Mouse (Mus musculus) embryonic facial prominence, embryonic 10.5 days (tissue): ENCODE results near the gene Bcl2l11. TPM values are rescaled to one million over a fixed set of nuclear protein-coding genes. Genes with fewer than 3 reads are reported as not detected.
A peak's percentile ranks its signal among the peaks of the same experiment; 100 is the strongest.

ENCODE experiments used
- DNase-seq: peaks from one replicate; pipeline ENCODE4 v3.0.0-alpha.2; 2017; ENCODE audit warnings: low spot score
- H3K27ac ChIP-seq: fragments of 300-500 bp; sonication (generic); replicated peaks from 2 replicates; pipeline ENCODE4 v1.5.1; 2016; ENCODE audit warnings: mild to moderate bottlenecking
- H3K27me3 ChIP-seq: fragments of 300-500 bp; sonication (generic); replicated peaks from 2 replicates; pipeline ENCODE4 v1.6.1; 2016; ENCODE audit warnings: low read depth, mild to moderate bottlenecking; ENCODE audit not compliant: poor library complexity, severe bottlenecking
- H3K36me3 ChIP-seq: fragments of 300-500 bp; sonication (generic); replicated peaks from 2 replicates; pipeline ENCODE4 v1.6.1; 2016; ENCODE audit warnings: mild to moderate bottlenecking, moderate library complexity
- H3K4me1 ChIP-seq: fragments of 300-500 bp; sonication (generic); 2 replicates; pipeline ENCODE4 v1.6.1; 2016
- H3K4me3 ChIP-seq: fragments of 300-500 bp; sonication (generic); 2 replicates; pipeline ENCODE4 v1.5.1; 2016; ENCODE audit warnings: mild to moderate bottlenecking, moderate library complexity
- H3K9me3 ChIP-seq: fragments of 300-500 bp; sonication (generic); 2 replicates; pipeline ENCODE4 v1.6.1; 2016; ENCODE audit warnings: mild to moderate bottlenecking
- WGBS: fragments of 180-500 bp; shearing (Covaris S2); methylation state at CpG from one replicate; pipeline ENCODE4 v1.1.7; 2016; 5-methylcytosine and 5-hydroxymethylcytosine counted together
- polyA plus RNA-seq: library from polyadenylated mRNA; unstranded; fragments of >200 nt; fragmentation: Nextera tagmentation; extraction: Ambion mirVana; gene quantifications from 2 replicates; pipeline ENCODE4 v1.2.1, GENCODE M21; 2016

Bcl2l11 gene
- polyA plus RNA-seq, 1 experiment from 2014 or later, result 32.5 TPM

- H3K27ac ChIP-seq, result no peak overlapping the region
Observed at GRCm38 (mm10) chr2:128133865-128134264, 8.0 kb downstream of the Bcl2l11 start.

GRCm38 (mm10) chr2:128134474-128134873 lies 8.6 kb downstream of the Bcl2l11 start:
- Histone ChIP-seq H3K9me3 (no peaks in the 10 kb centered on the region), H3K4me1 (peaks cover 65% of the 10 kb centered on the region), H3K36me3 (peaks cover 96% of the 10 kb centered on the region), H3K27me3 (no peaks in the 10 kb centered on the region), H3K27ac (no peak overlapping the region), H3K4me3 (no peak overlapping the region)
- WGBS, result 90% methylated on average over 5 of the region's 5 CpGs
- no peak for DNase-seq

More at GRCm38 (mm10) chr2:128133865-128134264, 8.0 kb downstream of the Bcl2l11 start:
- peaks cover 67% of the 10 kb centered on the region for H3K4me1 ChIP-seq
- H3K9me3 ChIP-seq, result no peaks in the 10 kb centered on the region
- H3K4me3 ChIP-seq, result no peak overlapping the region
- DNase-seq, result no peak
- H3K27me3 ChIP-seq, result no peaks in the 10 kb centered on the region
- peaks cover 96% of the 10 kb centered on the region for H3K36me3 ChIP-seq

DNA sequence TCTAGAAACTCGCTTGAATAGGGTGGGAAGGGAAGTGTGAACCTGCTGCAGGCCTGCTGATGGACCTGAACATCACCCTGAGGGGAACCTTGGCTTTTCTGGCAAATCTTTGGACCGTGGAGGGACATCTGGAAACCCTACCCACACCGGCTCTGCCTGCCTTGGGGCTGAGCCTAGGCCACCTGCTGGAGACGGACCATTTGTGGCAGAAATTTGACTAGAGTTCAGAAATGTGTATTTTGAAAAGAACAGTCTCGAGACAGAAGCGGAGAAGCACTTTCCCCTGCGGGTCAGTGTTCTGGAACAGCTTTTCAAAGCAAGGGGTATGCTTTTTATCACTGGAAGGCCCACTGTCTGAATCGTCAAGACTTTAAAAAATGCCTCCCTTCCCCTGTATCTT lies 9.1 kb downstream of the Bcl2l11 start:
- Histone ChIP-seq H3K27me3 (no peaks in the 10 kb centered on the region), H3K36me3 (peaks cover 96% of the 10 kb centered on the region), H3K4me3 (no peak overlapping the region), H3K4me1 (peaks cover 65% of the 10 kb centered on the region), H3K9me3 (no peaks in the 10 kb centered on the region), H3K27ac (no peak overlapping the region)
- DNase-seq, result no peak
- 80% methylated on average over 8 of the region's 8 CpGs for WGBS

GRCm38 (mm10) chr2:128136769-128137433 lies 11.1 kb downstream of the Bcl2l11 start:
- no peaks in the 10 kb centered on the region for H3K27me3 ChIP-seq
- 89% methylated on average over 16 of the region's 16 CpGs for WGBS
- no peak overlapping the region for H3K27ac ChIP-seq
- DNase-seq, result no peak
- peaks cover 96% of the 10 kb centered on the region for H3K36me3 ChIP-seq
- H3K4me3 ChIP-seq, result no peak overlapping the region
- H3K9me3 ChIP-seq, result no peaks in the 10 kb centered on the region
- H3K4me1 ChIP-seq, result peaks cover 64% of the 10 kb centered on the region

DNA sequence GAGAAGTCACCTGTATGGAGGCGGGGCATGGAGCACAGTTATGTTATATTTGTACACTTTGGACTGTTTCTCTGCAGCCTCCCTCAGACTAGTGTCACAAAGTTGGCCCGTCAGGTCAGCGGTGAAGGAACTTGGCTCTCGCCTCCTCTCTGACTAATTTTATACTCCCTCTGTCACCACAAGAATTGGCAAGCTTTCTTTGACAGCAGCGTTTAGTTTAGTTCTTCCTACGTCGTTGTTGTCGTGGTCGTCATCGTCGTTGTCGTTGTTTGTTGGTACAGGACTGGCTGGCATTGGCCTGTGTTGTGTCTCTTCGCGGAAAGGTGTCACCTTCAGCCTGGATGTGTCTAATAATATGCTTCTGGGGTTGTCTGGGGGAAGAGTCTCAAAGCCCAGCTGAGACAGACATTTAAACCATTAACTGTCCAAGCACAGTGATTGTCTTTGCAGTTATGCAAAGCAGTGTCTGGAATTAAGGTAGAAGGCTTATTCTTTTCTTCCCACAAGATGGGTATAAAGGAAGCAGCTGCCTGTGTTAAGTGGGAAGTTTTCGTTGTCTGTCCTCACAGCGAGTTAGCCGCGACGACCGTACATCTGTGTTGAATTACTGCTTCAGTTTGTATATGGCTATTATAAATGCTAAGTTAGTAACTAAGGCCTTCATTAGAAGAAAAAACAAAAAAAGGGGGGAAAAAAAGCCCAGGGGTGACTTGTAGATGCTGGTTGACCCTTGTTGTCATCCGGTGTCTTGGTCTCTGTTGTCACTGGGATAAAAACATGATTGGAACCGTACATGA lies 11.8 kb downstream of the Bcl2l11 start:
- Histone ChIP-seq H3K4me3 (peak overlapping the region; percentile 21; the same call in 1 of the 2 replicates), H3K4me1 (peaks cover 62% of the 10 kb centered on the region), H3K27me3 (no peaks in the 10 kb centered on the region), H3K9me3 (no peaks in the 10 kb centered on the region), H3K27ac (no peak overlapping the region), H3K36me3 (peaks cover 97% of the 10 kb centered on the region)
- DNase-seq, result no peak
- 71% methylated on average over 22 of the region's 22 CpGs for WGBS

DNA sequence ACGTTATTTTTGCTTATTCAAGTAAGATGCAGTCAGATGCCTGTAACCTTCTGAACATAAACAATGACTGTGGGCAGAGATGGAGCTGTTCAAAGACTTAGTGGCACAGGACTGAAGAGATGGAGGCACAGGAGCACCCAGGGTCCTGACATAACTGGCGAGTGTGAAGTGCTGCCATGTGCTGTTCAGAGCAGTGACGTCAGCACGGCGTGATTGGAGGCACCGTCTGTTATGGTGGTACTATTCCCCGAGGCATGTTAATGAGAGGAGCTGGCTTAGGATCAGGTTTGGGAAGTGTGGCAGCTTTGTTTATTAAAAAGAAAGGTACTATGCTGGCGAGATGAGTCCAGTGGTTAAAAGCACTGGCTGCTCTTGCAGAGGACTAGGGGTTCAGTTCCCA lies 13.1 kb downstream of the Bcl2l11 start:
- 77% methylated on average over 8 of the region's 8 CpGs for WGBS
- no peak overlapping the region for H3K27ac ChIP-seq
- H3K9me3 ChIP-seq, result no peaks in the 10 kb centered on the region
- no peak for DNase-seq
- no peak overlapping the region for H3K4me3 ChIP-seq
- peaks cover 97% of the 10 kb centered on the region for H3K36me3 ChIP-seq
- no peaks in the 10 kb centered on the region for H3K27me3 ChIP-seq
- peaks cover 56% of the 10 kb centered on the region for H3K4me1 ChIP-seq

GRCm38 (mm10) chr2:128139781-128140180 lies 13.9 kb downstream of the Bcl2l11 start:
- no peak for DNase-seq
- peaks cover 48% of the 10 kb centered on the region for H3K4me1 ChIP-seq
- 78% methylated on average over 15 of the region's 15 CpGs for WGBS
- no peaks in the 10 kb centered on the region for H3K27me3 ChIP-seq
- H3K9me3 ChIP-seq, result no peaks in the 10 kb centered on the region
- H3K4me3 ChIP-seq, result no peak overlapping the region
- H3K27ac ChIP-seq, result no peak overlapping the region
- peaks cover 97% of the 10 kb centered on the region for H3K36me3 ChIP-seq

- peaks cover 96% of the 10 kb centered on the region for H3K36me3 ChIP-seq
- WGBS, result 88% methylated on average over 3 of the region's 3 CpGs
- H3K9me3 ChIP-seq, result no peaks in the 10 kb centered on the region
- no peak overlapping the region for H3K4me3 ChIP-seq
- H3K27ac ChIP-seq, result no peak overlapping the region
- no peak for DNase-seq
- H3K27me3 ChIP-seq, result no peaks in the 10 kb centered on the region
- peaks cover 44% of the 10 kb centered on the region for H3K4me1 ChIP-seq
Observed at GRCm38 (mm10) chr2:128140183-128140582, 14.3 kb downstream of the Bcl2l11 start.

GRCm38 (mm10) chr2:128143992-128144391 lies 18.2 kb downstream of the Bcl2l11 start:
- peaks cover 95% of the 10 kb centered on the region for H3K36me3 ChIP-seq
- no peak for DNase-seq
- no peaks in the 10 kb centered on the region for H3K27me3 ChIP-seq

DNA sequence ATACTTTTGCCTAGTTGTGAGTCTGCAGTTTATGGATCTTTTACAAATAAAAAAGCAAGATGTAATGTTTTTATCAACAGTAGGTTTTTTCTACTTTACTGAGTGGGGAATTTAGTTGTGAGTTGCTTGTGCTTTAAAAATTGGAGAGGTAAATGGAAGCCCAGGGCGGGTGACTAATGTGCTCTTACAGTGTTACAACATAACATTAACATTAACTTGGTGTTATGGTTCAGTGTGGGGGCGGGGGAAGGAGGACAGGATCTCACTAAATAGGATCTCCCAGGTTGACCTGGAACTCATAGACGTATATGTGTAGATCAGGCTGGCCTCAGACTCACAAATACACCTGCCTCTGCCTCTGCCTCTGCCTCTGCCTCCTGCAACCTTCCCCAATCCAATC lies 19.6 kb downstream of the Bcl2l11 start:
- no peak overlapping the region for H3K4me3 ChIP-seq
- H3K36me3 ChIP-seq, result peaks cover 95% of the 10 kb centered on the region
- no peak overlapping the region for H3K27ac ChIP-seq
- no peaks in the 10 kb centered on the region for H3K9me3 ChIP-seq
- DNase-seq, result no peak
- peaks cover 13% of the 10 kb centered on the region for H3K4me1 ChIP-seq
- no peaks in the 10 kb centered on the region for H3K27me3 ChIP-seq
- 83% methylated on average over 3 of the region's 3 CpGs for WGBS

More at GRCm38 (mm10) chr2:128143992-128144391, 18.2 kb downstream of the Bcl2l11 start:
- H3K27ac ChIP-seq, result no peak overlapping the region
- no peak overlapping the region for H3K4me3 ChIP-seq
- no peaks in the 10 kb centered on the region for H3K9me3 ChIP-seq
- peaks cover 19% of the 10 kb centered on the region for H3K4me1 ChIP-seq

DNA sequence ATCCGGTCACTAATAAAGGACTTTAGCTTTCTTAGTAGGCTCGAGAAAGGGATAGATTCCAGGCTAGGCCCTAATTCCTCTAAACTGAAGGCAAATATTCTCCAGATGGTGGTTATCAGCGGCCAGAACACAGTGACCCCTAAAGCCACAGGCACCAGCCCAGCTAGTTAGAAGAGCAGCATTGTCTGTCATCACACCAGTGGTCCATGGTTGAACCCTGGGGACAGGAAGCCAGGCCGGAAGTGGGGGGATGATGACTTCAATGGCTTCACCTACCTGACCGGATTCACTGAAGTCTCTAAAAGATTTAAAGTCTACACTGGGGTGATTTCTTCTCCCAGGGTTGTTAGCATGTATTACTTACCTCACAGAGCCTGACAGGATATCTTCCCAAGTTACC lies 23.8 kb downstream of the Bcl2l11 start:
- Histone ChIP-seq H3K9me3 (no peaks in the 10 kb centered on the region), H3K4me1 (peaks cover 17% of the 10 kb centered on the region), H3K4me3 (no peak overlapping the region), H3K27ac (no peak overlapping the region), H3K36me3 (peaks cover 95% of the 10 kb centered on the region), H3K27me3 (no peaks in the 10 kb centered on the region)
- 59% methylated on average over 5 of the region's 5 CpGs for WGBS
- no peak for DNase-seq

DNA sequence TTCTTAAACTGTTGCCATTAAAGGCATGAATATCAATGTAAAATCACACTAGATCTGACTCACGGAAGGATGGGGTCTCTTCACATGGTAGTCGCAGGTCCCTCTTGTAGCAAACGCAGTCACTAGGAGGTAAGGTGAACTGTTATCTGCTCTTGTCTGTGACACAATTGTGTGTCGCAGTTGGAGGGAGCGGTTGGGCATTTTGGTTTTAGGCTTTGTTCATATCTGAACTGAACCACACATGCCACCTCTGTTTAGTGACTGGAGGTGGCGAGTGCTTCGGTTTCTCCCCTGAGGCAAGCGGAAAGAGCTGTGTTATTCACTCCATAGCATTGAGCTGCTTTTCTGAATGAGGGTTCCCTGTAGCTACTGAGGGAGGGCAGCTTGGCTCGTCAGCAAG lies 26.4 kb downstream of the Bcl2l11 start:
- Histone ChIP-seq H3K9me3 (no peaks in the 10 kb centered on the region), H3K27me3 (no peaks in the 10 kb centered on the region), H3K27ac (no peak overlapping the region), H3K4me1 (peaks cover 33% of the 10 kb centered on the region), H3K36me3 (peaks cover 98% of the 10 kb centered on the region), H3K4me3 (no peak overlapping the region)
- no peak for DNase-seq
- 89% methylated on average over 9 of the region's 9 CpGs for WGBS
